Mouse (Mus musculus) lung, postnatal 0 days (tissue): Measurements from ENCODE around the gene Ccdc3.

Experiments used
- CTCF ChIP-seq: IDR thresholded peaks from 2 replicates; pipeline ENCODE4 v1.5.1; 2016; ENCODE audit warnings: antibody characterized with exemption, mild to moderate bottlenecking
- EP300 ChIP-seq: IDR thresholded peaks from 2 replicates; pipeline ENCODE4 v1.6.1; 2016; ENCODE audit warnings: antibody characterized with exemption, mild to moderate bottlenecking, control low read depth

DNA sequence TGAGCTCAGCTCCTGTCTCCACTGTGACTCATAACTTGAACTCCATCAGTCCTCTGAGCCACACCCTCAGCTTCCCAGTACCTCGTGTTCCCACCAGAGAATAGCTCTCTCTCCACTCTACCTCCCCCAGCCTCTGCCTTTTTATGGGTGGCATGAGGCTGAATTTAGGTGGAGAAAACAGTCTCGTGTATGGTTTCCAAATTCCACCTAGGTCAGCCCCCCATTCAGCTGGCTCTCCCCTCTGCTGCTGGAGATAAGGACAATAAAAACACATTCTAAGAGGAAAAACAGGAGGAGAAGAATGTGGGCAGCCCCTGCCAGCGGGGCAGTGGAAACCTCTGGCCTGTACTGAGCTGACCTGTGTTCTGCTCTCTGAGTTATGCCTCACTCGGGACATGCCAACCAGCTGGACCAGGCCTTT lies 28.4 kb downstream of the Ccdc3 start:
- TF ChIP-seq CTCF (no peak), EP300 (no peak)
